Mouse (Mus musculus) lung, postnatal 4 days (tissue): ENCODE measurements at regions not wholly inside any gene's neighbourhood (a gene's known extent, or its start where the extent isn't known, plus 50 kb on each side); places are given as distances from the start of the nearest gene placed in this dataset.

Source experiments
- DNase-seq, 2 experiments: peaks; one replicate each; pipeline ENCODE4 v3.0.0; 2021

- no peak for DNase-seq
These were observed 139.8 kb upstream of the 4930535I16Rik start for GRCm38 (mm10) chr4:124057607-124058006.

GRCm38 (mm10) chr4:124054240-124054760 is 136.5 kb upstream of the 4930535I16Rik start:
- DNase-seq, result no peak

- no peak for DNase-seq
These were observed 135.7 kb upstream of the 4930535I16Rik start for GRCm38 (mm10) chr4:124053340-124054038.

DNA sequence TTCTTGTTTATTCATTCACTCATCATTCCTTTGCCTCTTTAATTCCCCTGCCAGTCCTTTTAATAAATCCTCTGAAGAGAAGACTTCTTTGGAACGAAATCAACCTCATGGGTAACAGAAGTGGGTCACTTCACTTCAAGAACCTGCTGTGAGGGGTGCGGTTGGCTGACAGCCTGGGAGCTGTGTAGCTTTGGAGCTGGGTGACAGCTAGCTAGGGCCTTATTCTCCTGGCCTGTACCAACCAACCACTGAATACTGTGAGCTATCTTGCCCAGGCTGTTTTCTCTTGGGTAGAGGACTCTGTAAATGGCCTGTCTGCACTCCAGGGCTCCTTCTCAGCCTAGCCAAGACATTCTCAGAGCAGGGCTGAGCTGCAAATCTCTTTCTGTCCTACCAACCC is 134.6 kb upstream of the 4930535I16Rik start:
- peak; percentile 9 to 51 for DNase-seq

- DNase-seq, result no peak
These were observed 130.6 kb upstream of the 4930535I16Rik start for GRCm38 (mm10) chr4:124048348-124048831.

DNA sequence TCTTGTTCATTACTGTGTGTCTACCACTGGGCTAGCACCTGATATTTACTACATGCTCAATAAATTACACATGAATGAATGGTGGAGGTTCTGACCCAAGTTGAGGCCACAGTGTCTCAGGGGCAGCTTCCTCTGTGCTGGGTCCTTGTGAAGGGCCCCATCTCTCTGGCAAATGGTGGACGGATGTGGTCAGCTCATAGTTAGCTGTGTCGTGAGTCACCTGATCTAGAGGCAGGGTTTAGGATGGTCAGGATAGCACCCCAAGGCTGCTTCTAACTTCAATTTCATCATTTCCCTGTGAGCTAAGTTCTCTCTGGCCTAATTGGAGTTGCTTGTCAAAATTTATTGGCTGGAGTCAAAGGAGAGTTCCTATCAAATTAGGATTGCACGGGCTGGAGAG is 130.1 kb upstream of the 4930535I16Rik start:
- no peak for DNase-seq

- no peak for DNase-seq
These were observed 118.7 kb upstream of the 4930535I16Rik start for GRCm38 (mm10) chr4:124036483-124036882.

GRCm38 (mm10) chr4:124035657-124036061 is 117.8 kb upstream of the 4930535I16Rik start:
- DNase-seq, result no peak

DNA sequence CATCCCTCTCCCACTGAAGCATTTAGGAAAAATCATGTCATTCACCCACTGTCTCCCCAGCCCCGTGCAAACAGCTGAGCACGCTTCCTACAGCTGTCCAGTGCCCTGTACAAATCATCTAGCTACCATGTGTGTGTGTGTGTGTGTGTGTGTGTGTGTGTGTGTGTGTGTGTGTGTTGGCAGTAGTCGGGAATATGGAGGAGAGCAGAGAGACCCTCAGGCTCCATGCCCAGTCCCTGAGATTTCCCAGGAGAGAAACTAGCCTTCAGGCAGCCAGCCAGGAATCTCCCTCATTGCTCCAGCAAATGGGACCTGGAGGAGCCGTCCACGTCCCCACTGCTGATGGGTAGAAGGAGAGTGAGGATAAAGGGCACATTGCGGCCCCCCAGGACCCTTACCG is 117.4 kb upstream of the 4930535I16Rik start:
- DNase-seq, result peak; percentile 6 to 34

GRCm38 (mm10) chr4:124028061-124028460 is 110.2 kb upstream of the 4930535I16Rik start:
- DNase-seq, result no peak

- no peak for DNase-seq
These were observed 98.6 kb upstream of the 4930535I16Rik start for GRCm38 (mm10) chr4:124016401-124016800.

- no peak for DNase-seq
These were observed 97.5 kb upstream of the 4930535I16Rik start for GRCm38 (mm10) chr4:124015323-124015722.

DNA sequence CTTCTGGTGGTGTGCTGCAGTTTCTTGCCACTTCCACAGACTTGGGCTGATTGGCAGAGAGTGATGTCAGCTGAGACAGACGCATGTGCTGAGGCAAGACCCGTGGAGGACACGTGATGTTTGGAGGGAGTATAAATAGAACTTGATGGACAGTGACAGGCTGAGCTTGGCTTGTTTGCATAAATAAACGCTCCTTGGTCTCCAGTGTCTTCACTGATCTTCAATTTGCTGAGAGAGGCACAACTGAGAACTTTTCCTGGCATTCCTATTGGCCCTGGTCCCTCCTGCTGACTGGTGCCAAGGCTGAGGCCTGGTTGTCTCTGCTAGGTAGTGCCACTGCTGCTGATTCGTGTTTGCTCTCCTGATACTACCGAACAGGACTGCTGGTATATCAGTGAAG is 94.6 kb upstream of the 4930535I16Rik start:
- DNase-seq, result no peak

DNA sequence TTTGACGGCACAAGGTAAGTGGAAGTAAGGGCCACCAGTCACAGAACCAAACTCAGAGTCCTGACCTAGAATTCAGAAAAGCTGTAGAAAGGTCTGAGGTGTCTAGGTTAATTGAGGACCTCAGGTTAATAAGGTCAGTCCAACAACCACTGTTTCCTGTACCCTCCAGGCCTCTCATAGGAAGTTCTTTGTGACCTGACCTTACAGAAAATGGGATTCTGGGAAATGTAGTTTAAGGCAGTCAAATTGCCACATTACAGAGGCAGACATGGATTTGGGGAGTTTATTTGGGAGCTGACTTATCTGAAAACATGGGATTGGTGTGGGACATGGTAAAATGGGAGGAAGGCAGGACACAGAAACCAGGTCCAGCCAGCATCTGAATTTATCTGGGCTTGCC is 90.9 kb upstream of the 4930535I16Rik start:
- DNase-seq, result no peak

GRCm38 (mm10) chr4:124005626-124006315 is 87.9 kb upstream of the 4930535I16Rik start:
- DNase-seq, result no peak

DNA sequence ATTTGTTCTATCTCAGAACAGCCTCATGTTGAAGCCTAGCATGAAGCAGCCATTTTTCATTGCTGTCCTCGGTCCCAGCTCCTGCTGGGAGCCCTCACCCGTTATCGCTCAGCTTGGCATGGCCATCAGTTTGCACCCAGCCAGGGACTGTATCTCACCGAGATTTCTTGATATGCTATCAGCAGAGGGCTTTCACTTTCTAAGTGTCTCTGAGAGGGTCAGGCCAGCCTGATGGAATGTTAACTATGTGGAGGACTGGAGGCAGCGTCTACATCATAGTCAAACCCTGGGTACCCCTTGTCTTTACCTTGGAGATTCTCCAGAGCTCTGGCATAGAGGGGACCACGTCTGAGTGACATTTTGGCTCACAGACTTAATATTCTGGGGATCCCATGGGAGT is 84.9 kb upstream of the 4930535I16Rik start:
- peak in 1 of 2 experiments; percentile 23 for DNase-seq

DNA sequence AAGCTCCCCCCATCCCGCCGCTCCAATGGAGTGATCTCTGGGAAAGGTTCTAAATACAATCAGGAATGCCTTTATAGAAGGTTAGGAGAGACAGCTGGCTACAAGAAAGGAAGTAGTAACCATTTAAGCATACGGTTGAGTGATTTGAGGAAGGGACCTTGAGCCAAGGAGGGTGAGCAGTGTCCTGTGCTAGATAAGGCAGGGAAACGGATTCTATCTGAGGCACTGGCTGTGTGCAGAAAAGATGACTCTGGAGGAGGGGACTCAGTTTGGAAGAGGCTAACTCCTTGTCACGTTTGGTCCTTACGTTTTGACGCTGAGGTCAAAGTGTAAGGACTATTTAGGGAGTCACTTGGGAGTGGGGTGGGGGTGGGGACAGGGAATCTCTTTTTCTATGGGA is 84.3 kb upstream of the 4930535I16Rik start:
- DNase-seq, result no peak

- DNase-seq, result no peak
These were observed 78.0 kb upstream of the 4930535I16Rik start for GRCm38 (mm10) chr4:123995815-123996214.

DNA sequence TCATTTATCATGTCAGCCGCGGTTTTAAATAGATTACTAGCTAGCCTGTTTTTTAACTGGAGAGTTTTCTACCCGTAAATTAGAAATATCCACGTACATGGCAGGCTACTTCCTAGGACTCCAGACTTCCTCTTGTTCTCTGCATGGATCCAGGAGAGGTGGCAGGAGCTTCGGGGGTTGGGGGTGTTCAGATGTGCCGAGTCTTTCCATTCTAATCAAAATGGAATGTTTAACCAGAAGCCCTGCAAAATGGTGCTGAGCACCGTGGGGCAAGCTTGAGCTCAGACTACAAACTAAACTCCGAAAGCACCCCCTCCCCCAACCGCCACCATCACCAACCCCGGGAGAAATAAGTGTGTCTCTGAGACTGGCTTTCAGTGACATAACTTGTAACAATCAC is 73.4 kb upstream of the 4930535I16Rik start:
- DNase-seq, result no peak

DNA sequence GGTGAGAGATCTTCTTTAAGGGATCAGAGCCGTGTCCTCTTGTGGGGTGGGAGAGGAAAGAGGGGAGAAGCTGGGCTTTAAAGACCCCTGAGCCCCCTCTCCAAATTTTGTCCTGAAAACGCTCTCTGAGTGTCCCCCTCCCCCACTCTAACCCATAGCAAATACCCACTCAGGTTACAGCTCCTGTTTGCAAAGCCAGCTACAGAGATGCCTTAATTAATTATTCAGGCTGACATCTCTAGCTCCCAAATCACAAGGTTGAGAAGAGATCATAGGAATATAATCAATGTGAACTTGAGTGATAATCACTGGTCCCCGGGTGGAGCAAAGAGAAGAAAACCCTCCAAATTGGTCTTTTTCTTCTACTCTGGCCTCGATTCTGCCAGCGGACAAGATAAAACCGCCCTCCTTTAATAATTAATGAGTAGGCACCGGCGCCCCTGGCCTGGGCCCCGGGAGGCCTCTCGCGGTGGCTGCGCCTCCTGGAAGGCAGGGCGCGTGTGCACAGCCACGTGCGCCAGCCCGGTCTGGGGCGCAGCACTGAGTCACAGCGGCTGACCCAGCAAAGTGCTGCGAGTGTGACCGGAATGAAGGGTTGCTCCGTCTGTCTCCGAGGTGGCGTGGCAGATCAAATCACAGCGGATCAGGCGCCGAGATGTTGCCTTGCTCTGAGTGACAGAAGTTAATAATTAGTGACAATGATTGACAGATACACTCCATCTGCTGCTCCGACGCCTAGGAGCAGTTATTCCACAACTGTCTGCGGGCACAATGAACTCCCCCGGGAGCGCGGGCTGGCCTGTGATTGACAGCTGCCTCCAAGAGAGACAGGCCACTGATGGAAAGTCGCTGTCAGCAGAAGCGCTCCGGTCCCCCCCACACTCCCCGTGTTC is 72.7 kb upstream of the 4930535I16Rik start:
- peak in 1 of 2 experiments; percentile 29 for DNase-seq
